Mouse (Mus musculus) T-helper 17 cell (primary cell): ENCODE measurements around the gene Tctex1d2.

Experiments used
- in situ Hi-C, 2 experiments: fragments of 300-600 bp; cut with MboI, MseI; formaldehyde crosslinking; loops; 1 replicate in 1 of 2; 2 replicates in 1 of 2; pipeline ENCODE4 v1.15.1; 2025; ENCODE audit warnings: high pct_unique_total_duplicates in 2 of 2

The Tctex1d2 gene

GRCm38 (mm10) chr16:32431047-32431591 lies 11.6 kb downstream of the Tctex1d2 start:
- in situ Hi-C loops, result loop anchor here in 1 of 2 experiments (25.0 kb wide), 1 partner anchor 1531 kb away; the partner anchor contains the start of gene Umps

DNA sequence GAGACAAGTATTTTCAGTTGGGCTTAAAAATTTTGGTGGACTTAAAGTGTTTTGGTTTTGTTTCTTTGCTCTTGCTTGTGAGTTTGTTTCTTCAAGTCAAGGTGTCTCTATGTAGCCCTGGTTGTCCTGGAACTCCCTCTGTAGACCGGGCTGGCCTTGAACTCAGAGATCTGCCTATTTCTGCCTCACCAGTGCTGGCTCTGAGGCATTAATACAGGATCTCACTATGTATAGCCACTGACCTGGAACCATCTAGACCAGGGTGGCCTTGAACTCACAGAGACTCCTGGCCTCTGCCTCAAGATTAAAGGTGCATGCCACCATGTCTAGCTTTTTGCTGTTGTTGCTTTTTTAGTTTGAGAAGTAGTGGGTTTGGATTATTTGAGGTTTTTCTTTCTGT lies 12.4 kb downstream of the Tctex1d2 start:
- in situ Hi-C loops, result loop anchor here in 1 of 2 experiments (25.0 kb wide), 1 partner anchor 1530 kb away; the partner anchor contains the start of gene Umps

DNA sequence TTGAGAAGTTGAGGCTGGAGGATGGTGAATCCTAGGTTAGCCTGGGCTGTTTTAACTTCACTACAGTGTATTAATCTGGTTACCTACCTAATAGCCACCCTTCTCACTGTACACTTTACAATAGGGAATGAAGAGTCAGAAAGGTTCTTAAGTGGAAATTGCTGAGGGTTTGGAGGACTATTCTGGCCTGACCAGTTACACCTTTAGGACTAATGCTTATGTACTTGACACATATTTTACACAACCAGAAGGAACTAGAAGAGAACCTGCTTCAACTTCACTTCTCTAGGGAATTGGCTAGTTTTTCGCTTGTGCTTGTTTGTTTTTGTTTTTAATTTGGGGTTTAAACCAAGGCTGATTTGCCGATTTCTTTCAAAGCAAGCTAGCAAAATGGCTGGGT lies 13.6 kb downstream of the Tctex1d2 start:
- in situ Hi-C loops, result loop anchor here in 1 of 2 experiments (25.0 kb wide), 1 partner anchor 1529 kb away; the partner anchor contains the start of gene Umps

DNA sequence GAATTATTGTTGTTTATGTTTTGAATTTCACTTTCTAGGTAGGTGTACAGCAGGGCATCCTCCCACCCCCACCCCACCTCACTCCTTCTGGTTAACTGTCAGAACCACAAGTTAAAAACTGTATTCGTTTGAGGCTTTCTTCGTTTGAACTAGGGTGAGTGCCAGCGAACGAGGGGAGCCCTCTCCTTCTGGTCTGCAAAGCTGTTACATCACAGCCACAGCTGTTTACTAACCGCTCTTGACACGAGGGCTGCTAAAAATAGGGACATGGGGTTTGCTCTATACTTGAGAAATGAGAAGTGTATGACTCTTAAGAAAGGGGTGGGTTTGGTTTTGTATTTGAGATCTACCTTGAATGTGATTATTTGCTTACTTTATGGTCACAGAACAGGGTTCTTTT lies 14.6 kb downstream of the Tctex1d2 start:
- in situ Hi-C loops, result loop anchor here in 1 of 2 experiments (25.0 kb wide), 1 partner anchor 1528 kb away; the partner anchor contains the start of gene Umps

DNA sequence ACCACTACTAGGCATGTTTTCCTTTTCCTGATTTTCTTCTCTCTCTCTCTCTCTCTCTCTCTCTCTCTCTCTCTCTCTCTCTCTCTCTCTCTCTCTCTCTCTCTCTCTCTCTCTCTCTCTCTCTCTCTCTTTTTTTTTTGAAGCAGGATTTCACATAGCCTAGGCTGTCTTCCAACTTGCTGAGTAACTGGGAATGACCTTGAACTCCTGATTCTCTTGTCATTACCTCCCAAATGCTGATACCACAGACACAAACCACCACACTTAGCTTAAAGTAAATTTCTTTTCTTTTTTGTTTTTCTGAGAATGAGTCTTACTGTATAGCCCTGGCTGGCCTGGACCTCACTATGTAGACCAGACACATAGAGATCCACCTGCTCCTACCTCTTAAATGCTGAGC lies 15.2 kb downstream of the Tctex1d2 start:
- in situ Hi-C loops, result loop anchor here in 1 of 2 experiments (25.0 kb wide), 1 partner anchor 1528 kb away; the partner anchor contains the start of gene Umps

DNA sequence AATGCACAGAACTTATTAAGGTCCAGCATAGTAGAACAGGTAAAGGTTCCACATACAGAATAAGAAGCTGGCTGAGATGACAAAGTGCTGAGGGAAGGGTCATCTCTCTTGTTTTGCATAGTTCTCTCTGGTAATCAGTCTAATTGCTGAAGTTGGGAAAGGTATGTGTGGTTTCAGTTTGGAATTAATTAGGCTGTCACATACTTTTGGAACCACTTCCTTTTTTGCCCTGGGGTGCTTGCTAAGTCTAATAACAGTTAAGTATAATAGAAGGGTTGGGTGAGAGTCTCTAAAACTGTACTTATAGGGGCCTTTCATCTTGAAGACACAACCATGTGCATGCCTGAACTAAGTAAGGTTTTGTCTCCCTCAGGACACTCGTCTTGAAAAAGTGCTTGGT lies 17.2 kb downstream of the Tctex1d2 start:
- in situ Hi-C loops, result loop anchor here in 1 of 2 experiments (25.0 kb wide), 1 partner anchor 1526 kb away; the partner anchor contains the start of gene Umps

GRCm38 (mm10) chr16:32437266-32437665 lies 17.8 kb downstream of the Tctex1d2 start:
- in situ Hi-C loops, result loop anchor here in 1 of 2 experiments (25.0 kb wide), 1 partner anchor 1525 kb away; the partner anchor contains the start of gene Umps

- in situ Hi-C loops, result loop anchor here in 1 of 2 experiments (25.0 kb wide), 1 partner anchor 1521 kb away; the partner anchor contains the start of gene Umps
Observed at GRCm38 (mm10) chr16:32441432-32441831, 21.9 kb downstream of the Tctex1d2 start.

- in situ Hi-C loops, result loop anchor here in 1 of 2 experiments (25.0 kb wide), 1 partner anchor 1518 kb away; the partner anchor contains the start of gene Umps
Observed at GRCm38 (mm10) chr16:32444615-32445014, 25.1 kb downstream of the Tctex1d2 start.

- in situ Hi-C loops, result loop anchor here in 1 of 2 experiments (25.0 kb wide), 1 partner anchor 1517 kb away; the partner anchor contains the start of gene Umps
Observed at GRCm38 (mm10) chr16:32445558-32445957, 26.1 kb downstream of the Tctex1d2 start.

DNA sequence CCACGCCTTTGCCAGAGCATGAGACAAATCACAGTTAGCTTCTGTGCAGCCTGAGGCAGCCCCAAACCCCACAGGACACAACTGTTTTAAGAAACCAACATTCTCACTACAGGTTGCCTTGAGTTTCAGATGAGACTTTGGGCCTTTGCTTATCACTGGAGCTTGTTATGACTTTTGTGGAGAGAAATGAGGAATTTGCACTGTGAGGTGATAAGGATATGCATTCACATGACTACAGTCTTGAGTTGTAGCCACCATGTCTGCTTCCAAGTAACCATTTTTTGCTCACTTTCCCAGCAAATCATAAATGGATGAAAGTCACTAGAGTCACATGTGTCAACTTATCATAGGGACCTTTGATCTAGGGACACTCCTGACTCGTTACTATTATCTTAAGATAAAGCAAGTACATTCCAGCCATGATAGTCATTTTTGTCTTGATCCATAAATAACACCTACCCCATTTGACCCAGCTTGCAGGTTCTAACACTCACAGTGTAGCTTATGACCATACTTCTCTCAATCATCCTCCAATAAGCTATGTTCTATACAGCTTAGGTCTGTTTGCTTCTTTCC lies 27.1 kb downstream of the Tctex1d2 start:
- in situ Hi-C loops, result loop anchor here in 1 of 2 experiments (25.0 kb wide), 1 partner anchor 1516 kb away; the partner anchor contains the start of gene Umps

GRCm38 (mm10) chr16:32449665-32450064 lies 30.2 kb downstream of the Tctex1d2 start:
- in situ Hi-C loops, result loop anchor here in 1 of 2 experiments (25.0 kb wide), 1 partner anchor 1513 kb away; the partner anchor contains the start of gene Umps

- in situ Hi-C loops, result no loop called here
Observed at GRCm38 (mm10) chr16:32450133-32450532, 30.6 kb downstream of the Tctex1d2 start.

- in situ Hi-C loops, result no loop called here
Observed at GRCm38 (mm10) chr16:32453102-32453501, 33.6 kb downstream of the Tctex1d2 start.

- in situ Hi-C loops, result no loop called here
Observed at GRCm38 (mm10) chr16:32454646-32455045, 35.1 kb downstream of the Tctex1d2 start.

- in situ Hi-C loops, result no loop called here
Observed at GRCm38 (mm10) chr16:32456086-32456485, 36.6 kb downstream of the Tctex1d2 start.

- in situ Hi-C loops, result no loop called here
Observed at GRCm38 (mm10) chr16:32456761-32457160, 37.3 kb downstream of the Tctex1d2 start.

GRCm38 (mm10) chr16:32457589-32458386 lies 38.3 kb downstream of the Tctex1d2 start:
- in situ Hi-C loops, result no loop called here

DNA sequence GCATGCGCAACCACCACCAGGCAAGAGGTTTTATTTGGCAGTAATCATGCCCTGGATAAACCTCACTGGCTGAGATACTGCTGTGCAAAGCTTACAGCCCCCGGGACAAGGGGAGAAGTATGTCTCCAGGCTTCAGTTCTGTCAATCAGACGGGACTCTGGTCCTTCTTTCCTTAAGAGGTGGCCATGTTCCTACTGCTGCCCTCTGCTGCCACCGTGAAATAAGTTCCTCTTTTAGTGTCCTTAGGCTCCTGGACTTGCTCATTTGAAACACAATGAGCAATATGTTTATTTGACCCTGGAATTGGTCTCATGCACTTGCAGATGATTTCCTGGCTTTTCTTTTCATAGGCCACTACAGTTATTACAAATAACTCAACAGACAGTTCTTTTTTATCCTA lies 41.0 kb downstream of the Tctex1d2 start:
- in situ Hi-C loops, result no loop called here

- in situ Hi-C loops, result no loop called here
Observed at GRCm38 (mm10) chr16:32461713-32462112, 42.2 kb downstream of the Tctex1d2 start.

GRCm38 (mm10) chr16:32462950-32463349 lies 43.4 kb downstream of the Tctex1d2 start:
- in situ Hi-C loops, result no loop called here
